Mouse (Mus musculus) forebrain, embryonic 14.5 days (tissue): Measurements from ENCODE around the gene Mrpl23. TPM values are rescaled to one million over a fixed set of nuclear protein-coding genes. Genes with fewer than 3 reads are reported as not detected.

Source experiments
- ATAC-seq: fragments of 200-750 bp; cut with Nextera tagmentation; 2 replicates; pipeline ENCODE4 v1.8.0; 2017; ENCODE audit warnings: mild to moderate bottlenecking, moderate library complexity
- DNase-seq: peaks from one replicate; pipeline ENCODE4 v3.0.0-alpha.2; 2015; ENCODE audit warnings: low spot score
- H3K27ac ChIP-seq: fragments of 300-500 bp; sonication (generic); 2 replicates; pipeline ENCODE4 v1.5.1; 2014; ENCODE audit warnings: low read depth, mild to moderate bottlenecking, control low read depth, low read length, moderate library complexity
- H3K27me3 ChIP-seq: fragments of 300-500 bp; sonication (generic); replicated peaks from 2 replicates; pipeline ENCODE4 v1.6.1; 2014; ENCODE audit warnings: low read length, control low read depth, mixed read lengths; ENCODE audit not compliant: control insufficient read depth, insufficient read depth
- H3K36me3 ChIP-seq: fragments of 300-500 bp; sonication (generic); 2 replicates; pipeline ENCODE4 v1.6.1; 2014; ENCODE audit warnings: low read length, control low read depth; ENCODE audit not compliant: control insufficient read depth, insufficient read depth
- H3K4me1 ChIP-seq: fragments of 300-500 bp; sonication (generic); 2 replicates; pipeline ENCODE4 v1.6.1; 2014; ENCODE audit warnings: antibody characterized with exemption, low read length, control low read depth; ENCODE audit not compliant: control insufficient read depth, insufficient read depth
- H3K4me2 ChIP-seq: fragments of 300-500 bp; sonication (generic); 2 replicates; pipeline ENCODE4 v1.6.1; 2014; ENCODE audit warnings: mild to moderate bottlenecking, control low read depth, low read length
- H3K4me3 ChIP-seq: fragments of 300-500 bp; sonication (generic); 2 replicates; pipeline ENCODE4 v1.5.1; 2014; ENCODE audit warnings: low read depth, low read length, control low read depth
- H3K9ac ChIP-seq: fragments of 300-500 bp; sonication (generic); 2 replicates; pipeline ENCODE4 v1.6.1; 2014; ENCODE audit warnings: mild to moderate bottlenecking, low read length, control low read depth, moderate library complexity
- H3K9me3 ChIP-seq: fragments of 300-500 bp; sonication (generic); replicated peaks from 2 replicates; pipeline ENCODE4 v1.6.1; 2016; ENCODE audit warnings: low read length, control low read depth, mixed read lengths; ENCODE audit not compliant: control insufficient read depth
- WGBS: fragments of 180-500 bp; shearing (Covaris S2); extraction: QIAGEN DNeasy Blood & Tissue Kit; methylation state at CpG from one replicate; pipeline ENCODE4 v1.1.7; 2014; 5-methylcytosine and 5-hydroxymethylcytosine counted together
- polyA plus RNA-seq: library from polyadenylated mRNA; unstranded; fragments of >200 nt; fragmentation: Nextera tagmentation; extraction: Ambion mirVana; gene quantifications from 2 replicates; pipeline ENCODE4 v1.2.1, GENCODE M21; 2014

Mrpl23 gene
- polyA plus RNA-seq, 1 experiment from 2014 or later = 28.7 TPM

- H3K4me1 ChIP-seq = no peaks in the 10 kb centered on the region
- no peak overlapping the region for H3K9ac ChIP-seq
- 63% methylated on average over 5 of the region's 5 CpGs for WGBS
- no peak overlapping the region for H3K4me3 ChIP-seq
- H3K27ac ChIP-seq = no peak overlapping the region
- no peak overlapping the region for H3K4me2 ChIP-seq
- H3K9me3 ChIP-seq = no peaks in the 10 kb centered on the region; the same call in 1 of the 2 replicates
- H3K36me3 ChIP-seq = no peaks in the 10 kb centered on the region
- DNase-seq (no peak), ATAC-seq (no peak)
- H3K27me3 ChIP-seq = no peaks in the 10 kb centered on the region
Observed at GRCm38 (mm10) chr7:142579069-142579468, 46.6 kb downstream of the Mrpl23 start.

GRCm38 (mm10) chr7:142580121-142580879 lies 47.8 kb downstream of the Mrpl23 start:
- Histone ChIP-seq H3K4me3 (peak overlapping the region; percentile 26), H3K4me1 (no peaks in the 10 kb centered on the region), H3K9ac (peak overlapping the region; percentile 35; the same call in 1 of the 2 replicates), H3K4me2 (peak overlapping the region; percentile 64), H3K27me3 (no peaks in the 10 kb centered on the region), H3K27ac (no peak overlapping the region; the same call in 1 of the 2 replicates), H3K9me3 (no peaks in the 10 kb centered on the region; the same call in 1 of the 2 replicates), H3K36me3 (no peaks in the 10 kb centered on the region)
- DNase-seq = peak; percentile 82
- 49% methylated on average over 26 of the region's 26 CpGs for WGBS
- ATAC-seq = peak; percentile 79

GRCm38 (mm10) chr7:142581186-142581585 lies 48.7 kb downstream of the Mrpl23 start:
- H3K4me1 ChIP-seq = no peaks in the 10 kb centered on the region
- H3K27ac ChIP-seq = no peak overlapping the region; the same call in 1 of the 2 replicates
- H3K9me3 ChIP-seq = no peaks in the 10 kb centered on the region; the same call in 1 of the 2 replicates
- H3K4me3 ChIP-seq = 0 out of 2 replicates have a peak overlapping the region, but pooled peaks have one; percentile 13
- WGBS = 49% methylated on average over 7 of the region's 7 CpGs
- H3K9ac ChIP-seq = no peak overlapping the region
- ATAC-seq (peak; percentile 25), DNase-seq (peak; percentile 79)
- no peaks in the 10 kb centered on the region for H3K27me3 ChIP-seq
- H3K36me3 ChIP-seq = no peaks in the 10 kb centered on the region
- H3K4me2 ChIP-seq = peak overlapping the region; percentile 64

GRCm38 (mm10) chr7:142581656-142582228 lies 49.3 kb downstream of the Mrpl23 start:
- peak overlapping the region; percentile 64 for H3K4me2 ChIP-seq
- no peaks in the 10 kb centered on the region for H3K36me3 ChIP-seq
- no peaks in the 10 kb centered on the region for H3K27me3 ChIP-seq
- H3K9ac ChIP-seq = no peak overlapping the region
- DNase-seq = peak; percentile 75
- H3K4me3 ChIP-seq = peak overlapping the region; percentile 13; the same call in 1 of the 2 replicates
- no peak overlapping the region for H3K27ac ChIP-seq
- WGBS = 54% methylated on average over 20 of the region's 20 CpGs
- H3K9me3 ChIP-seq = no peaks in the 10 kb centered on the region; the same call in 1 of the 2 replicates
- no peaks in the 10 kb centered on the region for H3K4me1 ChIP-seq
- peak; percentile 8; the same call in 1 of the 2 replicates for ATAC-seq

GRCm38 (mm10) chr7:142584882-142585281 lies 52.4 kb downstream of the Mrpl23 start:
- 64% methylated on average over 1 of the region's 1 CpGs for whole genome bisulfite sequencing
- DNase-seq (no peak), ATAC-seq (no peak)
- no peaks in the 10 kb centered on the region for H3K27me3 ChIP-seq
- H3K4me1 ChIP-seq = no peaks in the 10 kb centered on the region
- H3K9ac ChIP-seq = no peak overlapping the region
- H3K4me2 ChIP-seq = no peak overlapping the region
- H3K36me3 ChIP-seq = no peaks in the 10 kb centered on the region
- no peak overlapping the region for H3K27ac ChIP-seq
- H3K4me3 ChIP-seq = no peak overlapping the region
- H3K9me3 ChIP-seq = no peaks in the 10 kb centered on the region; the same call in 1 of the 2 replicates

GRCm38 (mm10) chr7:142585890-142586289 lies 53.4 kb downstream of the Mrpl23 start:
- Histone ChIP-seq H3K27me3 (no peaks in the 10 kb centered on the region), H3K4me3 (no peak overlapping the region), H3K36me3 (no peaks in the 10 kb centered on the region), H3K9ac (no peak overlapping the region), H3K27ac (no peak overlapping the region), H3K4me2 (no peak overlapping the region), H3K9me3 (no peaks in the 10 kb centered on the region; the same call in 1 of the 2 replicates), H3K4me1 (no peaks in the 10 kb centered on the region)
- DNase-seq = no peak
- no peak for ATAC-seq
- 85% methylated on average over 3 of the region's 3 CpGs for WGBS

- WGBS = 85% methylated on average over 9 of the region's 9 CpGs
- no peak for ATAC-seq
Observed at GRCm38 (mm10) chr7:142588282-142588941, 55.9 kb downstream of the Mrpl23 start.

More at GRCm38 (mm10) chr7:142588282-142588941, 55.9 kb downstream of the Mrpl23 start:
- no peak for DNase-seq
- no peaks in the 10 kb centered on the region for H3K27me3 ChIP-seq
- H3K9me3 ChIP-seq = no peaks in the 10 kb centered on the region
- no peaks in the 10 kb centered on the region for H3K36me3 ChIP-seq
- no peak overlapping the region for H3K4me3 ChIP-seq
- no peaks in the 10 kb centered on the region for H3K4me1 ChIP-seq
- H3K27ac ChIP-seq = no peak overlapping the region
- no peak overlapping the region for H3K9ac ChIP-seq
- no peak overlapping the region for H3K4me2 ChIP-seq
